Mouse (Mus musculus) forelimb bud, embryonic 11.5 days (tissue): ENCODE data around the gene Tmem79.
"Not testable (repeated sequence)": the region's sequence is repeated elsewhere in the genome, so short reads cannot be mapped to it uniquely, and the experiment has no call there.

Experiments used
- DNase-seq: peaks from one replicate; pipeline ENCODE4 v3.0.0-alpha.2; 2012; ENCODE audit warnings: low read depth, low spot score

Tmem79 gene

DNA sequence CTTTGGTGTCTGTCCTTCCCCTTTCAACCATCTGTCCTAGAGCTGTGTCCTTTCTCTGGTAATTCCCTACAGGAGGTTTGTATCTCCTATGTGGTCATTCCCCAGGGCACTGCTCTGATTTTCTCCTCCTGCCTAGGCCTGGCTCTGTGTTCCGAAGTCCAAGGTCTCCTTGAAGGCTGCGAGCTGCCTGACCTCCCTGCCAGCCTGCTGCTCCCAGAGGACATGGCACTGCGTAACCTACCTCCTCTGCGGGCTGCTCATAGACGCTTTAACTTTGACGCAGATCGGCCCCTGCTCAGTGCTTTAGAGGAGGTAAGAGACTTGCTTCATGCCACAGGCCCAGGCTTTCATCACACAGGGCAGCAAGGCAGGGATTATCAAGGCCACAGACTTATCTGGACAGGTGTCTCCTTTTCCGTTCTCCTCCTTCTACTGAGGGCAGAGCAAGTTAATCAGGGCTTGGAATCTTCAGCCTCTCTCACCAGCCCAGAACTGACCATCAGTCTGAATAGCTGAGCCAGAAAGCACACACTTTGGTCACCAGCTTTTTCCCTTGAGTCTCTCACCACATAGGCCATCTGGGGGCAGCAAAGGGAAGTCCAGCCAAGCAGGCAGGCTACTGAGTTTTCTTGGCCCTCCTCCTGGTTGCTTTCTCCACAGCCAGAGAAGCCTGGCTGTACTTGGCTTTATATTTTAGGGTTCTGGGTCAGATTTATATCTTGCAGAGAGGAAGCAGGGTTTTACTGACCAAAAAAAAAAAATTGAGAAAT, 18.6 kb upstream of the Tmem79 start:
- DNase-seq, result no peak

DNA sequence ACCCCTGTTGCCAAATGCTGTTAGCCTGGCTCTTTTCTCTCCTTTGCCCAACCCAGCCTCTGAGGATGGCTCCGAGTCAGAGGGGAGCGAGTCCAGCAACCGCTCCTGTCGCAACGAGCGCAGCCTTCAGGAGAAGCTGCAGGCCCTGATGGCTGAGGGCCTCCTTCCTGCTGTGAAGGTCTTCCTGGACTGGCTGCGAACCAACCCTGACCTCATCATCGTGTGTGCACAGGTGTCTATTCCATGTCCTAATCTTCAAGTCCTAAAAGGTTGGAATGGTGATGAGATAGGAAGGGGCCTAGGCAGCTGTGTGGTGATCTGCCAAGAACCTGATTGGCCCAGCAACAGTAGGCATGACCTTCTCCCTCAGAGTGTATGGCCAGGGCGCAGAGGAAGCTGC, 17.0 kb upstream of the Tmem79 start:
- DNase-seq, result no peak

DNA sequence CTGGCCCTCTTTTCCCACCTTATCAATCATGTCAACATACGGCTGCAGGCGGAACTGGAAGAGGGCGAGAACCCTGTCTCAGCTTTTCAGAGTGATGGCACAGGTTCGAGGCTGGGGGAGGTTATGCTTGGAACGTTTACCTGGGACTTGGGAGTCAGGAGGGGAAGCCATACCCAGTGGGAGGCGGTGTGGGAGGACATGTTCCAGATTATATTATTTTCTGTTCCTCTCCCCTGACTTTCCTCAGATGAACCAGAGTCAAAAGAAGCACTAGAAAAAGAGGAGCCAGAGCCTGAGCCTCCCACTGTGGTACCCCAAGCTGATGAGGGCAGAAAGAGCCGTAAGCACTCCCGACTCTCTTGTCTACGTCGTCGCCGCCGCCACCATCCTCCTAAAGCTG, 14.8 kb upstream of the Tmem79 start:
- DNase-seq, result no peak

DNA sequence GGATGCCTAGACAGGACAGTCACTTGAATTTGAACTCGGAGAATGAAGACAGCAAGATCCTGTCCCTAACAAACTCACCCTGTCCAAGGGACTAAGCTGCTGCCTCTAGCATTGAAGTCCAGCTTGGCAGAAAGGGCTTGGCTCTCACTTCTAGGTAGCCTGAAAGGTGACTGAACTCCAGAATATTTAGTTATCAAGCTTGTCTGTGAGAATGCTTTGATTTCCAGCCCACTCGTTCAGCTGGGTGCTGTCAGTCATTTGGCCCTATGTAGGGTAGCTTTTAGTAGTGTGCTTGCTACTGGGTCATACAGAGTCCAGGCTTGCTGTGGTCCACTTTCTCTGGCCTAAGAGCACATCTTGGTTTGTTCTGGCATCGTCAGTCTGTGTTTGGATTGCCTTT, 3.1 kb upstream of the Tmem79 start:
- no peak for DNase-seq

DNA sequence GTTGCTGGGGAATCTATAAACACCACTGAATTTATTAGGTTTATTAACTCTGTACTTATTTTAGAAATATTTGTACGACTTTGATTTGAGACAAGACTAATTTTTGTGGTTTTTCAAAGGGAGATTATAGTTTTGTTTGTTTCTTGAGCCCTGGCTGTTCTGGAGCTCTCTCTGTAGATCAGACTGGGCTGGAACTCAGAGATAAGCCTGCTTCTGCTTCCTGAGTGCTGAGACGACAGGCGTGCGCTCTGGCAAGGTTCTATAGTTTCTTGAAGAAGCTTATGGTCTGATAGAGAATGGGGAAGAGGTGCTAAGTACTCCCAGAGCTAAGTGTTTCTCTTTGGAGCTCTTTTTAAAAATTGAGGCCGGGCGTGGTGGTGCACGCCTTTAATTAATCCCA, 2.4 kb upstream of the Tmem79 start:
- DNase-seq, result no peak

DNA sequence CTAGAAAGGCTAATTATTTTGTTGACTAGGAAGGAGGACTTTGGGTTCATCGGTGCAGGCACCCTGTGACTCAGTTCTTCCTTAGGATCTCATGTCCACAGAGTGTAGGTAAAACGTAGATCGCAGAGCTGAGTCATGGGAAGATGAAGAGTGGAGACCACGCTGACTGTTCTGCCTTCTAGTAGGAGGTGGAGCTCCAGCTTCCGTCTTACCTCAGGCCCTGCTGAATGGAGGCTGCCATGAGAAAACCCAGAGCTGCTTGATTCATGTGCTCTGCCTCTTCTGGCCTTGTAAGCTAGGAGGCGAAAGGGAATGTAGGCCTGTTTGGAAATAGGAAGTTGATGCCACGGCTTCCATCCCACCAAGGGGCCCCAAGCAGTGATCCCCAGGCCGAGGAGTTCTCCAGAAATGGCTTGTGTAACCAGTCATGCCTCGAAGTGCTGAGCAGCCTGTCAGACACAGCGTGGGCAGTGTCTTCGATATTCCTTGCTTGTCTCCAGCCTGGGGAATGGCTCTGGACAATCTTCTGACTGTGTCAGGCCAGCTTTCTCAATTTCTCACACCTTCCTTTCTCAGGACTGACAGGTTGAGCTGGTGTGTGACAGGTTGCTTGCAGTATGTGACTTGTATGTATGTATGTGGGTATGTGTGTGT, 1.5 kb upstream of the Tmem79 start:
- no peak for DNase-seq

DNA sequence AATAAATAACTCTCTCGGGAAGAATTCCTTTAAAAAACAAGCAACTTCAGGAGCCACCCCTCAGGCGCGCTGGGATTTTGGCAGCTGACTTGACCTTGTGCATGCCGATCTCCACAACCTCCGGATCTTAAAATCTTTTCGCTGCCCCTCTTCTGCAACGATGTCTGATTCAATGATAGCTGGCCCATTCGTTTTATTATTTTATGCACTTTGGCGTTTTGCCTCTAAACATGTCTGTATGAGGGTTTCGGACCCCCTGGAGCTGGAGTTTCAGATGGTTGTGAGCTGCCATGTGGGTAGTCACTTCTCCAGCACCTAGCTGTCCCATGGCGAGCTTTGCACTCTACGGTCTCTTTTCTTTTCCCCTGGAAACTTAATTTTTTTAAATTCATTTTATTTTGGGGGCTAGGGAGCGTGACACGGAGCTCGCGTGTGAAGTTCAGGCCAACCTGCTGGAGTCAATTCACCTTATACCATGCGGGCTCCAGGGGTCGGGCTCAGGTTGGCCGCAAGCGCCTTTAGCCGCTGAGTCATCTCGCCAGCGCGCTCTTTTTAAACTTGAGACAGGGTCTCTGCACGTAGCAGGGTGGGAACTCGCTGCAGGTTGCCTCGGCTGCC, 403 bp downstream of the Tmem79 start:
- no peak for DNase-seq

DNA sequence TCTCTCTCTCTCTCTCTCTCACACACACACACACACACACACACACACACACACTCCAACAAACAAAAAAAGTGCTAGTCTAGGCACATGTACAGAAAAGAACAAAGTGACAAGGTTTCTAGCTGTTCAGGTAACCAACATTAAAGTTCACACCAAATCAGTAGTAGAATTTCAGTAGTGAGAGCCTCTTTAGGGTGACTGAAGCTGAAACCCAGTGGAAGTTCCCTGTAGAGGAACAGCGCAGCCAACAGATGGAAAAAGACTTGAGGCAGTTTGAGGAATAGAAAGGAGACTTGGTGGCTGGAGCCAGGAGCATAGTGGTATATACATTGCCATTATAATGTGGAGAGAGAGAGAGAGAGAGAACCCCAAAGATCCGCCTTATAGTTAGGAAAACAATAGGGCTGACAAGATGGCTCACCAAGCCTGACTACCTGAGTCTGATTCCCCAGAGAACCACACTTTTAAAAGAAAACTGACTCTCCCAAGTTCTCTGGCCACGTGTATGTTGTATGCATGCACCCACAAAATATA, 979 bp downstream of the Tmem79 start:
- no peak for DNase-seq

DNA sequence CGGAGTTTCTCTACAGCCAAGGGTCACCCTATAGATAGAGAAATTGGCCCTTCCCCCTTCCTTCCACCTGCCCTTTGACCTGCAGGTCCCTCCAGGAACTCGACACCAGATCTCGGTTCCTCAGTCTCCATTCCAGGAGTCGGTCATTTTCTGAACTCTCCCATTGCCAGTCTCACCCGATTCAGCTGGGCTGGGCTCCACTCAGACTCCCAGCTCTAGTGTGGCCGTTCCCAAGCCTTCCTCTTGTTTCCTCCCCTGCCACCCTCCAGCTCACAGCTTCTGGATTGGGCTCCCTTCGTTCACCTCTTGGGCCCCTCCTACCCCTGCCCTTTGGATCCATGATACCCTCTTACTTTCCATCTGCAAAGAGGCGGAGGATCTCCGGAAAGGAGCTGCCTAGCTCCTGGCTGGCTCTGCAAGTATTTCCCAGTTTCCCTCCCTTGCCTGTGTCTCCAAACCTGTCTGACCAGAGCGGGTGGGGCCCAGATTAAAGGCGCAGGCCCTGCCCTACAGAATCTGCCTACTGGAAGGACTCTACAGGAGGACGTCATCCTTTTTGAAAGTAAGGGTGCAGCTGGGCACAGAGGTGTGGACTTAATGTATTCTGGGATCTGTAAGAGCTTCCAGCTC, 1.8 kb downstream of the Tmem79 start:
- no peak for DNase-seq

DNA sequence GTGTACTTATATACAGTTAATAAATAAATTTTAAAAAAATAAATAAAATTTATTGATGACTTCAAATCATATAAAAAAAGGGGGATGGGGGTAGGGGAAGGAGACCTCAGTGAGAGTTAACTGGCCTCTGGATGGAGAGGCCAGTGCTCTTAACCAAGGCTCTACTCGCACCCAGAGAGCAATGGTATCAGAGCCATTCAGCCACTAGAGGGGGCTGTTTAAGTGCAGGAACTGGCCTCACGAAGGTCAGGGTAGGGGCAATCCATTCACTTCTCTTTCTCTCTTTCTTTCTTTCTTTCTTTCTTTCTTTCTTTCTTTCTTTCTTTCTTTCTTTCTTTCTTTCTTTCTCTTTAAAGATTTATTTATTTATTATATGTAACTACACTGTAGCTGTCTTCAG, 4.7 kb downstream of the Tmem79 start:
- peak; percentile 29 for DNase-seq

DNA sequence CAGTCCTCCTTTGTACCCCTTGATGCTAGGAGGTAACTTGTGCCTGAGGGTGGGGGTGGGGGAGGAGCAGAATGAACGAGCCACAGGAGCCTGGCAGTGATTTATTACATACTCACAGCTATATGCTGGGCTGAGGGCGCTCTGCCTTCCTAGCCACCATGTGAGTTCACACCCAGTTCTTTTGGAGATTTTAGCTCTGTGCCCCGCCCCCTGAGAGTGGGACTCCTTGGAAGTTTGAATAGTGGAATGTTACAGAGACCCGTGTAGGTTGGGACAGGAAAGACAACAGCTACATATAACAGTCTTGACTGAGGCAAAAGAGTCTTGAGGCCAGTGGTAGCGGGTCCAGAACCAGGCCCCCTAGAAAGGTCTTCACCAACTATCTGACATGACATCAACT, 7.0 kb downstream of the Tmem79 start:
- no peak for DNase-seq

DNA sequence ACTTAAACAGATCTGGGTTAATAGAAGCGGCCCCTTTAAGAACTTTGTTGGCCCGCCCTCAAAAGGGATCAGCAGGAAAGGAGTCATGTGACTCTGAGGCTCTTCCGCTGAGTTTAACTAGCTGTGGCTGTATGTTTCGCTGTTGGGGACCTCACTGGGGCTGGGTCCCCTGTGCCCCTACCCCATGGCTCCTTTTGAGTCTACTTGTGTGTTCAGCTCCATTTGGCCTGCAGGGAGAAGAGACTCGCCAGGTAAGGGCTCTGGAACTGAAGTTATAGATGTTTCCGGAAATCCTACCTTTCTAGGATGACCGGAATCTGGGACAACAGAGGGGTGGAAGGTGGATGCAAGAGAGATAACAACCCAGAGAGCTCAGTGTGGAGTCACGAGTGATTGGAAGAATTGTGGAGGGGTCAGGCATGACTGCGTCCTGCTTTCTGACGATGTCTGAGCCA, 11.0 kb downstream of the Tmem79 start, which contains the start of gene Glmp:
Glmp (plus strand) TSS at position 73 of the 455 bp plus-strand sequence.
- peak; percentile 59 for DNase-seq

DNA sequence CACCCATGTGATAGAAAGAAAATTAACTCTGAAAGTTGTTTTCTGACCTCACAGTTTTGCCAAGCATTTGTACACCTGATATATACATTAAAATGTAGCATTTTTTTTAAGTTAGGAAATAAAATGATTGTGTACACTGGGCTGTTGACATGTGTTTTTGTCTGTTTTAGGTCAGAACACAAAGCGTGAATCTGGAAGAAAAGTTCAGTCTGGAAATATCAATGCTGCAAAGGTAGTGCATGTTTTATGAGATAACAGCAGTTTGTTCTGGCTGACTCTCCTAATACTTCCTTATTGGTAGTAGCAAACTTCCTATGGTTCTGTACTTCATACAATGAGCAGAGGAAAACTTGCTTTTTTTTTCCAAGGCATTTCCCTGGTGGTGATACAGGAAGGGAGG, 36.8 kb downstream of the Tmem79 start:
- no peak for DNase-seq

DNA sequence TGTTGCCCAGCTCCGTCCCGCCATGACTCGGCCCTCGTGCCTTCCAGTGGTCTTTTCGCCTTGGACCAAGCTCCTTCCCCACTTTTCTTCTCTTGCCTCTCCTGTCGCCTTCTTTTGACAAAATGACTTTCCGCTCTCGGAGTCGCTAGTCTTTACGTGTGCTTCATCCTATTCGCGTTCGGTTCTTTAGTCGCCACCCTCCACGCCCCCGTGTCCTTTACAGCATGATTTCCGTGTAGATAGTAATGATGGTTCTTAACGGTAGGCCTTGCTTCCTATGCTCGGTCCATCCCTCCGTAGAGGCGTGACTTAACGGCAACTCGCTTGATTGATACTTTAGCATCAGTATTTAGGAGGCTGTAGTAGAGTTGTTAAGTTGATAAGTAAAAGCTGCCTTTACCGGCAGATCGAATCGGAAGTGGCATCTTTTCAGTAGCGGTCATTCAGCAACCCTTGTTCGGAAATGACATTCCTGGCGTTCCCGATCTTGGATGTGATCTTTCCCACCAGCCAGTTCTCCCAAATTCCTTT, 38.6 kb downstream of the Tmem79 start:
- no peak for DNase-seq

DNA sequence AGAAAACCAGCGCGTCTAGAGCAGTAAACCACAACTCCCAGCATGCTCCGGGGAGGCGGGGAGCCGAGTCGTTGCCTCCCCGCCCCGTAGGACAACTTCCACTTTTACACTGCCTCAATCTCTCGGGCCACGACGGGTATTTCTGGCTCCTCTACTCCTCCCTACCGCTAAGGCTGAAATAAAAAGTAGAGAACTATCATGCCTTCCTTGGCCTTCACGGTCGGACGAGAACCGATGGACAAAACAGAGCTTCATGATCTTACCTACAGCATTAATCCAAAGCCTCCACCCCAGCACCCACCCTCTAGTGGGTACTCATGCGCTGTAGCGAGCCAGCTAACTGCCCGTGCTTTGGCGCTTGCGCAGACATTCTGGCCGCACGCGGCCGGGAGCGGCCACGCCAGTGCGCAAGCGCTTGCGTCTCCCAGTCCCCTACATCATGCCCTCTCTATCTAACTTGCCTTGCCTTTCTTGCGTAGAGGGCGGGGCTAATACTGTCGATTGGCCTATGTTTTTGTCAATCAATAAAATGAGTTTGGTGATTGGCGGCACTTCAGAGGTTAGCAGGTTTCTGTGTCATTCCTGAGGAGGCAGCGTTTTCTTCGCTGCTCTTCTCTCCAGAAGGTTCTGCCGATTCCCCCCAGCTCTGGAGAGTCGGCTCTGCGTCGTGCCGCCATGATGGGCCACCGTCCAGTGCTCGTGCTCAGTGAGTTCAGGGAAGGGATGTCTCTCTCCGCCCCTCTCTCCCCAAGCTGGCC, 39.2 kb downstream of the Tmem79 start, which contains the start of the genes Tsacc and Cct3:
Tsacc (minus strand) TSS at position 439 of the 758 bp plus-strand sequence.
Cct3 (plus strand) TSS at position 556 of the 758 bp plus-strand sequence.
- DNase-seq, result peak; percentile 99

DNA sequence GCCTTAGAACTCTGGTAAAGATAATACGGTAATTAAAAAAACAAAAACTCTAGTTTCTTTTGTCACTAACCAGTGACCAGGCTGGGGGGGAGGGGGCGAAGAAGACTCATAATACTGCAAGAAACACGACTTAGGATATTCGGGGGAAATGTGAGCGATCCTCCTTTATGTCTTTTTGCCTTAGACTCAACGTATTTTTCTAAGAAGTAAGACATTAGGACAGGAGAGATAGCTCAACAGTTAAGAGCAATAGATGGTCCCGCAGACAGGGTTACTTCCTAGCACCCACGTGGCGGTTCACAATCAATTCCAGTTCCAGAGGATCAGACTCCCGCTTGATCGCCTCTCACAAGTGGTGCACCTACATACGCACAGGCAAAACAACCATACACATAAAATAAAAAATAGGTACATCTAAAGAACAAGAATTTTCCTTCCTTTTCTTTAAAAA, 39.8 kb downstream of the Tmem79 start:
- no peak for DNase-seq

DNA sequence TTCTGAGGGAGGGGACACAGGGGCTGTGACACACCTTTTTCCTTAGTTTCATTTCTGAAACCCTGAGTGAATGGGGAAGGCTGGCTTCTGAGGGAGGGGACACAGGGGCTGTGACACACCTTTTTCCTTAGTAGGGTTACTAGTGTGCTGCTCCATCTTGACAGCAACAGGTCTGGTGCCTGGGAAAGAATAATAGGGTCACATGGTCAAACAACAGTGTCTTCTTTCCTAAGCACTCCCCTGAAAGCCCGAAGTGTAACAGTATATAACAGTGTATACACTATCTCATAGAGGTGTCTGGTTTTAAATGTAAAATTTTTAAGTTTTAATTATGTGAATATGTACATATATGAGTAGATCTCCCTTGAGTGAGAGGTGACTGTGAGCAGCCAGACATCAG, 40.7 kb downstream of the Tmem79 start:
- not testable (repeated sequence) for DNase-seq

DNA sequence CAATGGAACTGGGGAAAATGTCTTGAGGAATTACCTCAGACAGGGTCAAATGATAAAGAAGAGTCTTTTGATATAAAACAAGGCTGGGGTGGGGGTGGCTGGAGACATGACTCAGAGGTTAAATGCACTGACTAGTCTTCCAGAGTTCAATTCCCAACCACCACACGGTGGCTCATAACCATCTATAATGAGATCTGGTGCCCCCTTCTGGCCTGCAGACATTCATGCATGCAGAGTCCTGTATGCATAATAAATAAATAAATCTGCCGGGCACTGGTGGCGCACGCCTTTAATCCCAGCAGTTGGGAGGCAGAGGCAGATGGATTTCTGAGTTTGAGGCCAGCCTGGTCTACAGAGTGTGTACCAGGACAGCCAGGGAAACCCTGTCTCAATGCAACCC, 44.0 kb downstream of the Tmem79 start:
- DNase-seq, result no peak

DNA sequence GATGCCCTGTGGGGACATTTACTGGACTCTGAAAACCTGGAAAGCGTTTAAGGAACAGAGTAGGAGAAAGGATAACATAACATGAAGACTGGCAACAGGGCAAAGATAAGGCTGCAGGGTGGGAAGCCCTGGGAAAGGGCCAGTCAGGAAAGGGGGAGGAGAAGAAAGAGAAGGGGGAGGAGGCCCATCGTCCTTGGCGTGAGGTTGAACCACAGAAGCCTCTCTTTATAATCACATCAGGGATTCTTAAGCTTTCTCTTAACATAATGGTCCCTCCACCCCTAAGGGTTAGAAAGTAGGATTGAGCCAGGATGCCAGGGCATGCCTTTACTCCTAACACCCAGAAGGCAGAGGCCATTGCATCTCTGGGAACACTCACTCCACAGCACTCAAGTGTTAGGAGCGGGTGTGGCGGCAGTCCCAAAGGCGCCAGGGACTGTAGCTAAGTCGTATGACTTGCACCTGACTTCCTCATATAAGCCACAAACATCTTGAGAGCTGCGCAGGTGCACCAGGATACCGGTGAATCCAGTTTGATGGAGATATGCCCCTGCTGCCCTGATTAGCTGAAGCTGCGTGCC, 47.7 kb downstream of the Tmem79 start:
- not testable (repeated sequence) for DNase-seq

DNA sequence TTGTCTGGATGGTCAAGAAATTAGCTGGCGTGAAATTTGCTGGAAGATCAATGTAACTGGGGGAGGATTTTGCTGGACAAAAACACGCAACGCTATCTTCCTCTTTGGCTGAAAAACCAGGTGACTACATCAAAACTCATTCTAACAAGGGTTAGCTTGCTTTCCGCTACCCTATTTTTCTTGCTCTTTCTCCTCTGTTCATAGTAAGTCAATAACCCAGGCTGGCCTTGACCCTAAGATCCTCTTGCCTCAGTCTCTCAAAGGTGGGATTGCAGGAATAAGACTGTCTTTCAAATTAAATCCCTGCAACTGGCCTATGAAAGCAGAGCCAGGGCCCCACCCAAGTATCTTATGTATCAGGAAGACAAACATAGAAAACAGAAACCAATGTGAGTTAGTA, 48.8 kb downstream of the Tmem79 start, which contains the start of gene Gm38392:
Gm38392 (minus strand) TSS at position 101 of the 400 bp plus-strand sequence.
- no peak for DNase-seq
